Mouse (Mus musculus) limb, embryonic 11.5 days (tissue): ENCODE results near the gene Eif4e2. TPM values are rescaled to one million over a fixed set of nuclear protein-coding genes. Genes with fewer than 3 reads are reported as not detected.

ENCODE experiments used
- ATAC-seq: fragments of 200-750 bp; cut with Nextera tagmentation; 2 replicates; pipeline ENCODE4 v1.8.0; 2017; ENCODE audit warnings: low read depth; ENCODE audit not compliant: insufficient number of reproducible peaks, low FRiP score, low TSS enrichment
- DNase-seq: peaks from one replicate; pipeline ENCODE4 v3.0.0-alpha.2; 2015; ENCODE audit warnings: low spot score
- H3K27ac ChIP-seq: fragments of 300-500 bp; sonication (generic); replicated peaks from 2 replicates; pipeline ENCODE4 v1.5.1; 2014; ENCODE audit warnings: low read depth, mild to moderate bottlenecking, low read length
- H3K27me3 ChIP-seq: fragments of 300-500 bp; sonication (generic); 2 replicates; pipeline ENCODE4 v1.6.1; 2014; ENCODE audit warnings: mild to moderate bottlenecking, low read length, mixed read lengths; ENCODE audit not compliant: control insufficient read depth, insufficient read depth
- H3K36me3 ChIP-seq: fragments of 300-500 bp; sonication (generic); 2 replicates; pipeline ENCODE4 v1.6.1; 2014; ENCODE audit warnings: mild to moderate bottlenecking, low read length, moderate library complexity, mixed read lengths; ENCODE audit not compliant: control insufficient read depth, insufficient read depth
- H3K4me1 ChIP-seq: fragments of 300-500 bp; sonication (generic); 2 replicates; pipeline ENCODE4 v1.6.1; 2014; ENCODE audit warnings: low read length, mixed read lengths; ENCODE audit not compliant: control insufficient read depth, insufficient read depth
- H3K4me2 ChIP-seq: fragments of 300-500 bp; sonication (generic); 2 replicates; pipeline ENCODE4 v1.6.1; 2014; ENCODE audit warnings: low read depth, mild to moderate bottlenecking, moderate library complexity; ENCODE audit not compliant: severe bottlenecking
- H3K4me3 ChIP-seq: fragments of 300-500 bp; sonication (generic); 2 replicates; pipeline ENCODE4 v1.5.1; 2014; ENCODE audit warnings: low read depth, low read length
- H3K9ac ChIP-seq: fragments of 300-500 bp; sonication (generic); 2 replicates; pipeline ENCODE4 v1.6.1; 2014; ENCODE audit warnings: mild to moderate bottlenecking, low read length
- H3K9me3 ChIP-seq: fragments of 300-500 bp; sonication (generic); 2 replicates; pipeline ENCODE4 v1.6.1; 2016; ENCODE audit warnings: low read length; ENCODE audit not compliant: control insufficient read depth
- WGBS: fragments of 180-500 bp; shearing (Covaris S2); extraction: QIAGEN DNeasy Blood & Tissue Kit; methylation state at CpG from one replicate; pipeline ENCODE4 v1.1.7; 2014; 5-methylcytosine and 5-hydroxymethylcytosine counted together
- polyA plus RNA-seq: library from polyadenylated mRNA; unstranded; fragments of >200 nt; fragmentation: Nextera tagmentation; extraction: Ambion mirVana; gene quantifications from 2 replicates; pipeline ENCODE4 v1.2.1, GENCODE M21; 2014

The Eif4e2 gene
- polyA plus RNA-seq, 1 experiment from 2014 or later = 140 TPM

GRCm38 (mm10) chr1:87175852-87176292 is 37.8 kb upstream of the Eif4e2 start:
- DNase-seq = peak; percentile 72
- Histone ChIP-seq H3K4me1 (no peaks in the 10 kb centered on the region), H3K27ac (no peak overlapping the region), H3K4me2 (no peak overlapping the region), H3K9me3 (no peaks in the 10 kb centered on the region), H3K36me3 (no peaks in the 10 kb centered on the region), H3K4me3 (no peak overlapping the region), H3K9ac (no peak overlapping the region), H3K27me3 (peaks cover under 1% of the 10 kb centered on the region; the same call in 1 of the 2 replicates)
- peak; percentile 63; the same call in 1 of the 2 replicates for ATAC-seq
- WGBS = 21% methylated on average over 11 of the region's 11 CpGs

GRCm38 (mm10) chr1:87180896-87181295 is 32.8 kb upstream of the Eif4e2 start:
- Histone ChIP-seq H3K4me1 (no peaks in the 10 kb centered on the region; the same call in 1 of the 2 replicates), H3K4me3 (no peak overlapping the region), H3K4me2 (no peak overlapping the region), H3K27ac (no peak overlapping the region), H3K36me3 (no peaks in the 10 kb centered on the region), H3K9ac (no peak overlapping the region), H3K27me3 (peaks cover 36% of the 10 kb centered on the region), H3K9me3 (no peaks in the 10 kb centered on the region)
- DNase-seq (no peak), ATAC-seq (no peak)
- 54% methylated on average over 5 of the region's 5 CpGs for WGBS

- 28% methylated on average over 9 of the region's 9 CpGs for WGBS
- H3K27me3 ChIP-seq = peaks cover 44% of the 10 kb centered on the region
Measured at GRCm38 (mm10) chr1:87183013-87183412, 30.7 kb upstream of the Eif4e2 start, which contains the start of gene Prss56. Gene Prss56 (plus strand): TSS chr1:87183313.

GRCm38 (mm10) chr1:87183998-87184750 is 29.5 kb upstream of the Eif4e2 start:
- ATAC-seq (no peak), DNase-seq (no peak)
- Histone ChIP-seq H3K9ac (no peak overlapping the region), H3K9me3 (no peaks in the 10 kb centered on the region), H3K4me2 (no peak overlapping the region), H3K4me3 (no peak overlapping the region), H3K27me3 (peaks cover 44% of the 10 kb centered on the region), H3K4me1 (peaks cover 2% of the 10 kb centered on the region; the same call in 1 of the 2 replicates), H3K36me3 (no peaks in the 10 kb centered on the region), H3K27ac (no peak overlapping the region)
- 31% methylated on average over 15 of the region's 15 CpGs for WGBS

More at GRCm38 (mm10) chr1:87183013-87183412, 30.7 kb upstream of the Eif4e2 start, which contains the start of gene Prss56:
- no peaks in the 10 kb centered on the region for H3K36me3 ChIP-seq
- DNase-seq (no peak), ATAC-seq (no peak)
- no peak within 1 kb of the TSS for H3K9ac ChIP-seq
- no peak within 1 kb of the TSS for H3K4me3 ChIP-seq
- no peaks in the 10 kb centered on the region for H3K9me3 ChIP-seq
- peaks cover 2% of the 10 kb centered on the region; the same call in 1 of the 2 replicates for H3K4me1 ChIP-seq
- no peak within 1 kb of the TSS for H3K4me2 ChIP-seq
- H3K27ac ChIP-seq = no peak within 1 kb of the TSS

- H3K27me3 ChIP-seq = peaks cover 44% of the 10 kb centered on the region
- WGBS = 12% methylated on average over 20 of the region's 20 CpGs
- H3K9me3 ChIP-seq = no peaks in the 10 kb centered on the region
- peak; percentile 69 for DNase-seq
- H3K4me3 ChIP-seq = no peak overlapping the region
- no peak overlapping the region for H3K27ac ChIP-seq
- no peaks in the 10 kb centered on the region for H3K36me3 ChIP-seq
- H3K9ac ChIP-seq = no peak overlapping the region
- H3K4me2 ChIP-seq = no peak overlapping the region
- no peak for ATAC-seq
- peaks cover 2% of the 10 kb centered on the region; the same call in 1 of the 2 replicates for H3K4me1 ChIP-seq
Measured at GRCm38 (mm10) chr1:87184751-87185139, 29.0 kb upstream of the Eif4e2 start.

- peaks cover 44% of the 10 kb centered on the region for H3K27me3 ChIP-seq
Measured at GRCm38 (mm10) chr1:87185526-87185925, 28.2 kb upstream of the Eif4e2 start.

GRCm38 (mm10) chr1:87186261-87187036 is 27.3 kb upstream of the Eif4e2 start:
- DNase-seq = peak; percentile 61
- peak; percentile 19; the same call in 1 of the 2 replicates for ATAC-seq
- H3K36me3 ChIP-seq = no peaks in the 10 kb centered on the region
- H3K4me1 ChIP-seq = peaks cover 2% of the 10 kb centered on the region; the same call in 1 of the 2 replicates
- peaks cover 44% of the 10 kb centered on the region for H3K27me3 ChIP-seq
- H3K27ac ChIP-seq = no peak overlapping the region
- peak overlapping the region; percentile 31 for H3K4me3 ChIP-seq
- peak overlapping the region; percentile 12 for H3K9ac ChIP-seq
- peak overlapping the region; percentile 79 for H3K4me2 ChIP-seq
- WGBS = 2% methylated on average over 54 of the region's 54 CpGs
- no peaks in the 10 kb centered on the region for H3K9me3 ChIP-seq

More at GRCm38 (mm10) chr1:87185526-87185925, 28.2 kb upstream of the Eif4e2 start:
- Histone ChIP-seq H3K9me3 (no peaks in the 10 kb centered on the region), H3K36me3 (no peaks in the 10 kb centered on the region), H3K4me1 (peaks cover 2% of the 10 kb centered on the region; the same call in 1 of the 2 replicates), H3K4me3 (no peak overlapping the region), H3K4me2 (no peak overlapping the region), H3K9ac (no peak overlapping the region), H3K27ac (no peak overlapping the region)
- DNase-seq = no peak
- ATAC-seq = no peak
- WGBS = 17% methylated on average over 13 of the region's 13 CpGs

GRCm38 (mm10) chr1:87187037-87187355 is 26.7 kb upstream of the Eif4e2 start:
- Histone ChIP-seq H3K9me3 (no peaks in the 10 kb centered on the region), H3K4me2 (peak overlapping the region; percentile 79), H3K9ac (peak overlapping the region; percentile 12), H3K27ac (no peak overlapping the region), H3K36me3 (no peaks in the 10 kb centered on the region), H3K4me1 (peaks cover 2% of the 10 kb centered on the region; the same call in 1 of the 2 replicates), H3K27me3 (peaks cover 44% of the 10 kb centered on the region), H3K4me3 (peak overlapping the region; percentile 31)
- DNase-seq (peak; percentile 93), ATAC-seq (0 out of 2 replicates have a peak, but pooled peaks have one; percentile 20)
- under 1% methylated on average over 15 of the region's 15 CpGs for WGBS
